Mouse (Mus musculus) retina, adult 2 months (tissue): ENCODE data around the gene Gm5767.

ENCODE experiments used
- DNase-seq: peaks from one replicate; pipeline ENCODE4 v3.0.0-alpha.2; 2012; ENCODE audit warnings: low read depth, low spot score

The Gm5767 gene

GRCm38 (mm10) chr16:8670041-8671035, 10.2 kb upstream of the Gm5767 start:
- DNase-seq = no peak

GRCm38 (mm10) chr16:8671551-8672349, 8.8 kb upstream of the Gm5767 start, which contains the start of gene Carhsp1:
TSS of gene Carhsp1 (minus strand) at chr16:8672155.
- peak; percentile 32 for DNase-seq

GRCm38 (mm10) chr16:8672350-8672687, 8.3 kb upstream of the Gm5767 start:
- DNase-seq = no peak

- DNase-seq = no peak
Measured at GRCm38 (mm10) chr16:8672811-8673210, 7.8 kb upstream of the Gm5767 start.

- no peak for DNase-seq
Measured at GRCm38 (mm10) chr16:8673343-8673742, 7.2 kb upstream of the Gm5767 start.

GRCm38 (mm10) chr16:8674165-8674564, 6.4 kb upstream of the Gm5767 start:
- DNase-seq = no peak

GRCm38 (mm10) chr16:8675559-8675958, 5.0 kb upstream of the Gm5767 start:
- no peak for DNase-seq

GRCm38 (mm10) chr16:8676228-8676627, 4.3 kb upstream of the Gm5767 start:
- no peak for DNase-seq

- no peak for DNase-seq
Measured at GRCm38 (mm10) chr16:8676800-8677199, 3.8 kb upstream of the Gm5767 start.

GRCm38 (mm10) chr16:8678035-8678434, 2.5 kb upstream of the Gm5767 start:
- DNase-seq = no peak

GRCm38 (mm10) chr16:8678676-8679075, 1.9 kb upstream of the Gm5767 start:
- DNase-seq = no peak

GRCm38 (mm10) chr16:8679780-8680179, 790 bp upstream of the Gm5767 start:
- no peak for DNase-seq

- DNase-seq = no peak
Measured at GRCm38 (mm10) chr16:8685087-8685486, 4.5 kb downstream of the Gm5767 start.

- peak; percentile 54 for DNase-seq
Measured at GRCm38 (mm10) chr16:8686121-8686870, 5.7 kb downstream of the Gm5767 start.

GRCm38 (mm10) chr16:8686871-8687535, 6.4 kb downstream of the Gm5767 start:
- DNase-seq = no peak

- no peak for DNase-seq
Measured at GRCm38 (mm10) chr16:8687559-8688112, 7.1 kb downstream of the Gm5767 start.

GRCm38 (mm10) chr16:8689979-8690656, 9.5 kb downstream of the Gm5767 start:
- DNase-seq = no peak

- no peak for DNase-seq
Measured at GRCm38 (mm10) chr16:8691206-8691605, 10.6 kb downstream of the Gm5767 start.

- DNase-seq = no peak
Measured at GRCm38 (mm10) chr16:8699556-8699955, 19.0 kb downstream of the Gm5767 start.

GRCm38 (mm10) chr16:8700586-8700985, 20.0 kb downstream of the Gm5767 start:
- DNase-seq = no peak
